Mouse (Mus musculus): Measurements from ENCODE around the gene Syna. TPM values are rescaled to one million over a fixed set of nuclear protein-coding genes. Genes with fewer than 3 reads are reported as not detected.

Gene Syna
- polyA plus RNA-seq, 1 experiment from 2014 or later: 0.10 TPM

GRCm38 (mm10) chr5:134510266-134510665 lies 49.7 kb downstream of the Syna start:
- no peak for ATAC-seq (ENCODE audit: insufficient read depth, low FRiP score)
- Histone ChIP-seq H3K4me1 (ENCODE audit: control insufficient read depth, insufficient read depth, low read length) (no peaks in the 10 kb centered on the region), H3K4me2 (ENCODE audit: low read depth, low read length) (no peak overlapping the region), H3K36me3 (ENCODE audit: control insufficient read depth, insufficient read depth, low read length) (peaks cover 3% of the 10 kb centered on the region; the same call in 1 of the 2 replicates), H3K9ac (ENCODE audit: low read length) (no peak overlapping the region), H3K9me3 (replicated peaks; ENCODE audit: control insufficient read depth, low read length) (no peaks in the 10 kb centered on the region), H3K27ac (ENCODE audit: low read length) (no peak overlapping the region), H3K27me3 (ENCODE audit: control insufficient read depth, insufficient read depth, low read length) (no peaks in the 10 kb centered on the region), H3K4me3 (replicated peaks; ENCODE audit: low read length) (no peak overlapping the region)
- WGBS: 92% methylated on average over 5 of the region's 5 CpGs

DNA sequence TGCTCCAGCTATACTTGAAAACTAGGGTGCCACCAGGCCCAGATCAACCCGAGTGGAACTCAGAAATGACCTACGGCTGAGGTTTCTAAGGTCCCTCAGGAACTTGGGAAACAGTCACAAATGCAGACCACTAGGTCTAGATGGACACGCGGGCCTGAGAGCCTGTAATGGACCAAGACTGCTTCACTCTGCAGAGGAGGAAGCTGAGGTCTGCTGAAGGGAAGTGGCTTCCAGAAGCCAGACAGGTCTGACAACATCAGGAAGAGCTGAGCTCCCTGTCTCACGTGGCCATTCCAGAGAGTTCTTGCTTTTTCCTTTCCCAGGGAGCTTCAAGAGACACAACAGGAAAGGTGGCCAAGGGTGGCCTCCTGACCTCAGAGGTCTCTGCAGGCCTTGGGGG lies 51.0 kb downstream of the Syna start:
- Histone ChIP-seq H3K9ac (ENCODE audit: low read length) (no peak overlapping the region), H3K4me2 (ENCODE audit: low read depth, low read length) (no peak overlapping the region), H3K9me3 (replicated peaks; ENCODE audit: control insufficient read depth, low read length) (no peaks in the 10 kb centered on the region), H3K4me1 (ENCODE audit: control insufficient read depth, insufficient read depth, low read length) (no peaks in the 10 kb centered on the region), H3K4me3 (replicated peaks; ENCODE audit: low read length) (no peak overlapping the region), H3K27me3 (ENCODE audit: control insufficient read depth, insufficient read depth, low read length) (no peaks in the 10 kb centered on the region), H3K27ac (ENCODE audit: low read length) (no peak overlapping the region), H3K36me3 (ENCODE audit: control insufficient read depth, insufficient read depth, low read length) (peaks cover 3% of the 10 kb centered on the region; the same call in 1 of the 2 replicates)
- ATAC-seq (ENCODE audit: insufficient read depth, low FRiP score): no peak
- 83% methylated on average over 5 of the region's 5 CpGs for WGBS

Small RNA genes within 50 kb of the gene (microRNA-seq; reads per million reads assigned to microRNA genes)
- gene Mir7228: not detected

Other genes starting within 250 kb of the Syna start
- gene Gtf2i, start 245.4 kb downstream of the Syna start, polyA plus RNA-seq (2015; fragmentation: Nextera tagmentation; extraction: Ambion mirVana): 138 and 141 TPM in 2 replicates
- 70.5 and 75.0 TPM in 2 replicates for gene Gtf2ird1, start 103.5 kb downstream of the Syna start, polyA plus RNA-seq (2015; fragmentation: Nextera tagmentation; extraction: Ambion mirVana)
- gene Clip2, start 7.7 kb downstream of the Syna start, polyA plus RNA-seq (2015; fragmentation: Nextera tagmentation; extraction: Ambion mirVana): 2.9 and 3.5 TPM in 2 replicates
- gene Rfc2, start 21.2 kb upstream of the Syna start, polyA plus RNA-seq (2015; fragmentation: Nextera tagmentation; extraction: Ambion mirVana): 197 and 214 TPM in 2 replicates
- gene Lat2, start 54.9 kb upstream of the Syna start, polyA plus RNA-seq (2015; fragmentation: Nextera tagmentation; extraction: Ambion mirVana): 3.4 and 3.5 TPM in 2 replicates
- 378 and 395 TPM in 2 replicates for gene Eif4h, start 79.3 kb upstream of the Syna start, polyA plus RNA-seq (2015; fragmentation: Nextera tagmentation; extraction: Ambion mirVana)
- 3.7 and 4.1 TPM in 2 replicates for gene Limk1, start 128.4 kb upstream of the Syna start, polyA plus RNA-seq (2015; fragmentation: Nextera tagmentation; extraction: Ambion mirVana)
- 93.7 and 97.0 TPM in 2 replicates for gene Eln, start 187.2 kb upstream of the Syna start, polyA plus RNA-seq (2015; fragmentation: Nextera tagmentation; extraction: Ambion mirVana)

Measured in stomach, embryonic 16.5 days (tissue).